Mouse (Mus musculus) T-helper 1 cell (primary cell): Measurements from ENCODE around the gene Ssh2.
"Not testable (repeated sequence)": the region's sequence is repeated elsewhere in the genome, so short reads cannot be mapped to it uniquely, and the experiment has no call there.

Experiments used
- in situ Hi-C: fragments of 300-600 bp; cut with MboI, MseI; formaldehyde crosslinking; loops from one replicate; pipeline ENCODE4 v1.15.1; 2025; ENCODE audit warnings: high pct_unique_total_duplicates

Gene Ssh2

GRCm38 (mm10) chr11:77230765-77231164 lies 14.7 kb downstream of the Ssh2 start:
- in situ Hi-C loops: no loop called here

GRCm38 (mm10) chr11:77231514-77231913 lies 15.4 kb downstream of the Ssh2 start:
- in situ Hi-C loops: no loop called here

- in situ Hi-C loops: no loop called here
Observed at GRCm38 (mm10) chr11:77235267-77235666, 19.2 kb downstream of the Ssh2 start.

- in situ Hi-C loops: no loop called here
Observed at GRCm38 (mm10) chr11:77239658-77240345, 23.7 kb downstream of the Ssh2 start.

GRCm38 (mm10) chr11:77240466-77241246 lies 24.6 kb downstream of the Ssh2 start:
- in situ Hi-C loops: no loop called here

GRCm38 (mm10) chr11:77242912-77243311 lies 26.8 kb downstream of the Ssh2 start:
- in situ Hi-C loops: no loop called here

- in situ Hi-C loops: no loop called here
Observed at GRCm38 (mm10) chr11:77252826-77253225, 36.7 kb downstream of the Ssh2 start.

- in situ Hi-C loops: no loop called here
Observed at GRCm38 (mm10) chr11:77259441-77259840, 43.4 kb downstream of the Ssh2 start.

GRCm38 (mm10) chr11:77267401-77267800 lies 51.3 kb downstream of the Ssh2 start:
- in situ Hi-C loops: no loop called here

GRCm38 (mm10) chr11:77276000-77276399 lies 59.9 kb downstream of the Ssh2 start:
- in situ Hi-C loops: no loop called here

GRCm38 (mm10) chr11:77278538-77278937 lies 62.5 kb downstream of the Ssh2 start:
- in situ Hi-C loops: not testable (repeated sequence)

GRCm38 (mm10) chr11:77280219-77280618 lies 64.1 kb downstream of the Ssh2 start:
- in situ Hi-C loops: no loop called here

GRCm38 (mm10) chr11:77291447-77291846 lies 75.4 kb downstream of the Ssh2 start:
- in situ Hi-C loops: no loop called here

GRCm38 (mm10) chr11:77293673-77294072 lies 77.6 kb downstream of the Ssh2 start:
- in situ Hi-C loops: not testable (repeated sequence)

GRCm38 (mm10) chr11:77297246-77297645 lies 81.2 kb downstream of the Ssh2 start:
- in situ Hi-C loops: no loop called here

GRCm38 (mm10) chr11:77307205-77307604 lies 91.1 kb downstream of the Ssh2 start:
- in situ Hi-C loops: no loop called here

- in situ Hi-C loops: no loop called here
Observed at GRCm38 (mm10) chr11:77308533-77308932, 92.4 kb downstream of the Ssh2 start.

- in situ Hi-C loops: loop anchor here (10.0 kb wide), 1 partner anchor 1493 kb away; no protein-coding TSS in a partner anchor
Observed at GRCm38 (mm10) chr11:77317721-77318477, 101.8 kb downstream of the Ssh2 start.

- in situ Hi-C loops: loop anchor here (10.0 kb wide), 1 partner anchor 1494 kb away; no protein-coding TSS in a partner anchor
Observed at GRCm38 (mm10) chr11:77318478-77319118, 102.5 kb downstream of the Ssh2 start.

GRCm38 (mm10) chr11:77321214-77321613 lies 105.1 kb downstream of the Ssh2 start:
- in situ Hi-C loops: no loop called here

- in situ Hi-C loops: no loop called here
Observed at GRCm38 (mm10) chr11:77330529-77330928, 114.4 kb downstream of the Ssh2 start.

GRCm38 (mm10) chr11:77347273-77347672 lies 131.2 kb downstream of the Ssh2 start:
- in situ Hi-C loops: loop anchor here (5.0 kb wide), 1 partner anchor 100 kb away; no protein-coding TSS in a partner anchor
